Mouse (Mus musculus) limb, embryonic 12.5 days (tissue): ENCODE results near the gene Akna. TPM values are rescaled to one million over a fixed set of nuclear protein-coding genes. Genes with fewer than 3 reads are reported as not detected.
A peak's percentile ranks its signal among the peaks of the same experiment; 100 is the strongest.

ENCODE experiments used
- ATAC-seq: fragments of 200-750 bp; cut with Nextera tagmentation; 2 replicates; pipeline ENCODE4 v1.8.0; 2017; ENCODE audit warnings: low read depth, moderate TSS enrichment; ENCODE audit not compliant: insufficient number of reproducible peaks, insufficient read depth, low FRiP score, low TSS enrichment
- H3K27ac ChIP-seq: fragments of 300-500 bp; sonication (generic); 2 replicates; pipeline ENCODE4 v1.5.1; 2016; ENCODE audit warnings: mild to moderate bottlenecking, moderate library complexity
- H3K27me3 ChIP-seq: fragments of 300-500 bp; sonication (generic); 2 replicates; pipeline ENCODE4 v1.6.1; 2016; ENCODE audit warnings: mild to moderate bottlenecking, moderate library complexity
- H3K36me3 ChIP-seq: fragments of 300-500 bp; sonication (generic); 2 replicates; pipeline ENCODE4 v1.6.1; 2016; ENCODE audit warnings: mild to moderate bottlenecking, moderate library complexity
- H3K4me1 ChIP-seq: fragments of 300-500 bp; sonication (generic); replicated peaks from 2 replicates; pipeline ENCODE4 v1.6.1; 2016
- H3K4me2 ChIP-seq: fragments of 300-500 bp; sonication (generic); 2 replicates; pipeline ENCODE4 v1.6.1; 2016; ENCODE audit warnings: mild to moderate bottlenecking, moderate library complexity
- H3K4me3 ChIP-seq: fragments of 300-500 bp; sonication (generic); replicated peaks from 2 replicates; pipeline ENCODE4 v1.5.1; 2016; ENCODE audit warnings: mild to moderate bottlenecking
- H3K9ac ChIP-seq: fragments of 300-500 bp; sonication (generic); replicated peaks from 2 replicates; pipeline ENCODE4 v1.6.1; 2016; ENCODE audit warnings: mild to moderate bottlenecking, moderate library complexity
- H3K9me3 ChIP-seq: fragments of 300-500 bp; sonication (generic); 2 replicates; pipeline ENCODE4 v1.6.1; 2016; ENCODE audit warnings: mild to moderate bottlenecking, moderate library complexity
- WGBS: fragments of 180-500 bp; shearing (Covaris S2); methylation state at CpG from one replicate; pipeline ENCODE4 v1.1.7; 2016; 5-methylcytosine and 5-hydroxymethylcytosine counted together
- polyA plus RNA-seq: library from polyadenylated mRNA; unstranded; fragments of >200 nt; fragmentation: Nextera tagmentation; extraction: Ambion mirVana; gene quantifications from 2 replicates; pipeline ENCODE4 v1.2.1, GENCODE M21; 2016

Gene Akna
- polyA plus RNA-seq, 1 experiment from 2014 or later = 10.0 TPM

GRCm38 (mm10) chr4:63409908-63410582 lies 6.9 kb upstream of the Akna start:
- WGBS = 1% methylated on average over 39 of the region's 39 CpGs
- H3K4me2 ChIP-seq = peak overlapping the region; percentile 96
- H3K27me3 ChIP-seq = no peaks in the 10 kb centered on the region
- H3K9ac ChIP-seq = peak overlapping the region; percentile 53
- no peaks in the 10 kb centered on the region for H3K9me3 ChIP-seq
- peak; percentile 71 for ATAC-seq
- peak overlapping the region; percentile 61 for H3K4me3 ChIP-seq
- H3K36me3 ChIP-seq = peaks cover 4% of the 10 kb centered on the region; the same call in 1 of the 2 replicates
- H3K27ac ChIP-seq = peak overlapping the region; percentile 76; the same call in 1 of the 2 replicates
- H3K4me1 ChIP-seq = peaks cover 26% of the 10 kb centered on the region

GRCm38 (mm10) chr4:63409317-63409907 lies 6.3 kb upstream of the Akna start:
- under 1% methylated on average over 18 of the region's 18 CpGs for WGBS
- peaks cover 32% of the 10 kb centered on the region for H3K4me1 ChIP-seq

GRCm38 (mm10) chr4:63408649-63409048 lies 5.5 kb upstream of the Akna start:
- no peak overlapping the region for H3K9ac ChIP-seq
- no peak overlapping the region for H3K27ac ChIP-seq
- H3K4me1 ChIP-seq = peaks cover 35% of the 10 kb centered on the region
- WGBS = 8% methylated on average over 8 of the region's 8 CpGs
- ATAC-seq = peak; percentile 28
- H3K4me2 ChIP-seq = peak overlapping the region; percentile 96
- no peaks in the 10 kb centered on the region for H3K27me3 ChIP-seq
- peak overlapping the region; percentile 61; the same call in 1 of the 2 replicates for H3K4me3 ChIP-seq
- H3K9me3 ChIP-seq = no peaks in the 10 kb centered on the region
- H3K36me3 ChIP-seq = no peaks in the 10 kb centered on the region

More at GRCm38 (mm10) chr4:63409317-63409907, 6.3 kb upstream of the Akna start:
- H3K4me2 ChIP-seq = peak overlapping the region; percentile 96
- peak overlapping the region; percentile 61 for H3K4me3 ChIP-seq
- H3K36me3 ChIP-seq = no peaks in the 10 kb centered on the region
- peak overlapping the region; percentile 53 for H3K9ac ChIP-seq
- H3K27me3 ChIP-seq = no peaks in the 10 kb centered on the region
- no peaks in the 10 kb centered on the region for H3K9me3 ChIP-seq
- ATAC-seq = no peak
- peak overlapping the region; percentile 45; the same call in 1 of the 2 replicates for H3K27ac ChIP-seq

GRCm38 (mm10) chr4:63408247-63408646 lies 5.1 kb upstream of the Akna start:
- Histone ChIP-seq H3K36me3 (no peaks in the 10 kb centered on the region), H3K4me1 (peaks cover 39% of the 10 kb centered on the region), H3K4me2 (peak overlapping the region; percentile 96), H3K27ac (no peak overlapping the region), H3K9me3 (no peaks in the 10 kb centered on the region), H3K4me3 (no peak overlapping the region), H3K27me3 (no peaks in the 10 kb centered on the region), H3K9ac (no peak overlapping the region)
- 61% methylated on average over 7 of the region's 7 CpGs for WGBS
- ATAC-seq = no peak

GRCm38 (mm10) chr4:63405683-63406082 lies 2.5 kb upstream of the Akna start:
- no peak for ATAC-seq
- Histone ChIP-seq H3K36me3 (no peaks in the 10 kb centered on the region), H3K9me3 (no peaks in the 10 kb centered on the region), H3K4me2 (no peak overlapping the region), H3K27me3 (no peaks in the 10 kb centered on the region), H3K4me1 (peaks cover 65% of the 10 kb centered on the region), H3K9ac (no peak overlapping the region), H3K4me3 (no peak overlapping the region), H3K27ac (no peak overlapping the region)
- 69% methylated on average over 4 of the region's 4 CpGs for WGBS

GRCm38 (mm10) chr4:63405051-63405450 lies 1.9 kb upstream of the Akna start:
- peaks cover 71% of the 10 kb centered on the region for H3K4me1 ChIP-seq
- 0 out of 2 replicates have a peak overlapping the region, but pooled peaks have one; percentile 23 for H3K9ac ChIP-seq
- H3K9me3 ChIP-seq = no peaks in the 10 kb centered on the region
- no peaks in the 10 kb centered on the region for H3K27me3 ChIP-seq
- no peak for ATAC-seq
- no peak overlapping the region for H3K4me2 ChIP-seq
- H3K27ac ChIP-seq = no peak overlapping the region
- H3K4me3 ChIP-seq = no peak overlapping the region
- WGBS = 32% methylated on average over 7 of the region's 7 CpGs
- H3K36me3 ChIP-seq = no peaks in the 10 kb centered on the region

GRCm38 (mm10) chr4:63404205-63404604 lies 1.1 kb upstream of the Akna start:
- Histone ChIP-seq H3K9me3 (no peaks in the 10 kb centered on the region), H3K4me1 (peaks cover 73% of the 10 kb centered on the region), H3K9ac (peak overlapping the region; percentile 28; the same call in 1 of the 2 replicates), H3K4me2 (no peak overlapping the region), H3K36me3 (no peaks in the 10 kb centered on the region), H3K27ac (peak overlapping the region; percentile 92), H3K4me3 (no peak overlapping the region), H3K27me3 (no peaks in the 10 kb centered on the region)
- WGBS = 73% methylated on average over 7 of the region's 7 CpGs
- ATAC-seq = no peak

GRCm38 (mm10) chr4:63402558-63402957 lies 596 bp downstream of the Akna start:
- Histone ChIP-seq H3K27me3 (no peaks in the 10 kb centered on the region), H3K9ac (peak overlapping the region; percentile 56), H3K4me2 (peak overlapping the region; percentile 64), H3K36me3 (peaks cover 3% of the 10 kb centered on the region), H3K27ac (peak overlapping the region; percentile 92), H3K4me1 (peaks cover 76% of the 10 kb centered on the region), H3K9me3 (no peaks in the 10 kb centered on the region), H3K4me3 (peak overlapping the region; percentile 37)
- WGBS = 64% methylated on average over 6 of the region's 6 CpGs
- ATAC-seq = no peak; the same call in 1 of the 2 replicates

- peak overlapping the region; percentile 92 for H3K27ac ChIP-seq
- no peaks in the 10 kb centered on the region for H3K27me3 ChIP-seq
- no peaks in the 10 kb centered on the region for H3K9me3 ChIP-seq
- peaks cover 76% of the 10 kb centered on the region for H3K4me1 ChIP-seq
- 84% methylated on average over 10 of the region's 10 CpGs for WGBS
- ATAC-seq = no peak
- peaks cover 8% of the 10 kb centered on the region for H3K36me3 ChIP-seq
- H3K4me3 ChIP-seq = peak overlapping the region; percentile 37
- peak overlapping the region; percentile 64 for H3K4me2 ChIP-seq
- H3K9ac ChIP-seq = peak overlapping the region; percentile 56
These were observed 1.1 kb downstream of the Akna start for GRCm38 (mm10) chr4:63402056-63402455.

- no peaks in the 10 kb centered on the region for H3K9me3 ChIP-seq
- peaks cover 76% of the 10 kb centered on the region for H3K4me1 ChIP-seq
- peak overlapping the region; percentile 64; the same call in 1 of the 2 replicates for H3K4me2 ChIP-seq
- H3K4me3 ChIP-seq = no peak overlapping the region
- H3K27me3 ChIP-seq = no peaks in the 10 kb centered on the region
- 0 out of 2 replicates have a peak overlapping the region, but pooled peaks have one; percentile 23 for H3K27ac ChIP-seq
- H3K36me3 ChIP-seq = peaks cover 12% of the 10 kb centered on the region
- no peak for ATAC-seq
- 76% methylated on average over 6 of the region's 6 CpGs for WGBS
- 0 out of 2 replicates have a peak overlapping the region, but pooled peaks have one; percentile 12 for H3K9ac ChIP-seq
These were observed 1.5 kb downstream of the Akna start for GRCm38 (mm10) chr4:63401620-63402019.

- H3K4me3 ChIP-seq = no peak overlapping the region
- 89% methylated on average over 18 of the region's 18 CpGs for WGBS
- no peak overlapping the region for H3K27ac ChIP-seq
- ATAC-seq = no peak
- 0 out of 2 replicates have a peak overlapping the region, but pooled peaks have one; percentile 18 for H3K9ac ChIP-seq
- H3K36me3 ChIP-seq = peaks cover 19% of the 10 kb centered on the region
- H3K4me2 ChIP-seq = no peak overlapping the region
- H3K27me3 ChIP-seq = no peaks in the 10 kb centered on the region
- peaks cover 76% of the 10 kb centered on the region for H3K4me1 ChIP-seq
- H3K9me3 ChIP-seq = no peaks in the 10 kb centered on the region
These were observed 2.4 kb downstream of the Akna start for GRCm38 (mm10) chr4:63400541-63401306.
